In genomic region chr7:67459810-67460209, GRCm38 (mm10) we compare ENCODE assay signal across 8 mouse cellular contexts.
DNase-seq lines count a peak whose midpoint lies in the region; ATAC-seq lines count a peak whose summit lies in the region.

No protein-coding gene starts in this region.

- no peaks in the 10 kb centered on the region for H3K27me3 ChIP-seq in hindbrain, embryonic 15.5 days
- H3K27me3 ChIP-seq in hindbrain, embryonic 12.5 days: no peaks in the 10 kb centered on the region; the same call in 1 of the 2 replicates
- H3K27me3 ChIP-seq in kidney, embryonic 16.5 days (ENCODE audit: insufficient read depth, low read length): no peaks in the 10 kb centered on the region

- peaks cover 16% of the 10 kb centered on the region for H3K4me1 ChIP-seq in hindbrain, embryonic 15.5 days (replicated peaks)
- peaks cover 19% of the 10 kb centered on the region for H3K4me1 ChIP-seq in hindbrain, embryonic 12.5 days
- peaks cover 26% of the 10 kb centered on the region for H3K4me1 ChIP-seq in kidney, embryonic 16.5 days (ENCODE audit: insufficient read depth, low read length)

- H3K9me3 ChIP-seq in hindbrain, embryonic 15.5 days: no peaks in the 10 kb centered on the region
- no peaks in the 10 kb centered on the region for H3K9me3 ChIP-seq in hindbrain, embryonic 12.5 days (replicated peaks)
- no peaks in the 10 kb centered on the region for H3K9me3 ChIP-seq in kidney, embryonic 16.5 days (ENCODE audit: low read length)

- no peak overlapping the region for H3K4me3 ChIP-seq in hindbrain, embryonic 15.5 days
- no peak overlapping the region for H3K4me3 ChIP-seq in hindbrain, embryonic 12.5 days
- no peak overlapping the region for H3K4me3 ChIP-seq in kidney, embryonic 16.5 days (ENCODE audit: low read length)

- 0 out of 2 replicates have a peak, but pooled peaks have one; percentile 32 for ATAC-seq in hindbrain, embryonic 15.5 days (ENCODE audit: low FRiP score, low read depth)
- ATAC-seq in hindbrain, embryonic 12.5 days (ENCODE audit: low FRiP score): no peak
- ATAC-seq in kidney, embryonic 16.5 days (ENCODE audit: low FRiP score, low TSS enrichment): peak; percentile 60
- ATAC-seq in megakaryocyte, adult 5-6 weeks (ENCODE audit: poor library complexity, severe bottlenecking): peak; percentile 39

- H3K9ac ChIP-seq in hindbrain, embryonic 15.5 days: no peak overlapping the region
- H3K9ac ChIP-seq in hindbrain, embryonic 12.5 days: no peak overlapping the region
- H3K9ac ChIP-seq in kidney, embryonic 16.5 days (replicated peaks; ENCODE audit: low read length): no peak overlapping the region; the same call in 1 of the 2 replicates

- no peak overlapping the region for H3K27ac ChIP-seq in hindbrain, embryonic 15.5 days (replicated peaks)
- H3K27ac ChIP-seq in hindbrain, embryonic 12.5 days: no peak overlapping the region
- H3K27ac ChIP-seq in kidney, embryonic 16.5 days (ENCODE audit: low read length): 0 out of 2 replicates have a peak overlapping the region, but pooled peaks have one; percentile 7

- no peaks in the 10 kb centered on the region for H3K36me3 ChIP-seq in hindbrain, embryonic 15.5 days
- H3K36me3 ChIP-seq in hindbrain, embryonic 12.5 days: no peaks in the 10 kb centered on the region
- no peaks in the 10 kb centered on the region for H3K36me3 ChIP-seq in kidney, embryonic 16.5 days (ENCODE audit: insufficient read depth, low read length)

- 74% methylated on average over 10 of the region's 10 CpGs for WGBS in hindbrain, embryonic 15.5 days
- 69% methylated on average over 10 of the region's 10 CpGs for WGBS in hindbrain, embryonic 12.5 days
- 45% methylated on average over 10 of the region's 10 CpGs for WGBS in kidney, embryonic 16.5 days

- no peak overlapping the region for H3K4me2 ChIP-seq in hindbrain, embryonic 15.5 days
- no peak overlapping the region for H3K4me2 ChIP-seq in hindbrain, embryonic 12.5 days (replicated peaks)
- no peak overlapping the region for H3K4me2 ChIP-seq in kidney, embryonic 16.5 days (replicated peaks; ENCODE audit: low read depth, low read length)

- peak; percentile 47 to 67 for DNase-seq in frontal cortex, adult 2 months (ENCODE audit: extremely low spot score in 1 of 2, low spot score in 1 of 2)
- no peak for DNase-seq in cerebellum, postnatal 25 days
- no peak for DNase-seq in thymus, postnatal 0 days (ENCODE audit: low spot score)
- no peak for DNase-seq in layer of hippocampus, postnatal 14 days (ENCODE audit: low spot score in 2 of 2)

Comparison
In these comparisons a context has a peak if more than half of its experiments do, and no peak if none do; other contexts are left out.
1. DNase-seq: peak in frontal cortex, adult 2 months (2 of 2); none in cerebellum, postnatal 25 days (0 of 2), thymus, postnatal 0 days (single experiment) and layer of hippocampus, postnatal 14 days (0 of 2).